Mouse (Mus musculus) CH12.LX (cell line): ENCODE measurements at regions not wholly inside any gene's neighbourhood (a gene's known extent, or its start where the extent isn't known, plus 50 kb on each side); places are given as distances from the start of the nearest gene placed in this dataset.

ENCODE experiments used
- CHD2 ChIP-seq: IDR thresholded peaks from 2 replicates; pipeline ENCODE4 v1.6.1; 2011; ENCODE audit warnings: low read length, improper control_type of control experiment
- MXI1 ChIP-seq: IDR thresholded peaks from 2 replicates; pipeline ENCODE4 v1.6.1; 2011; ENCODE audit warnings: mild to moderate bottlenecking, low read depth, low read length, improper control_type of control experiment
- PAX5 ChIP-seq: IDR thresholded peaks from 2 replicates; pipeline ENCODE4 v1.6.1; 2012; ENCODE audit warnings: low read length, inconsistent platforms, mixed read lengths
- POLR2A ChIP-seq: IDR thresholded peaks from 2 replicates; pipeline ENCODE4 v1.6.1; 2011; ENCODE audit warnings: low read depth, mild to moderate bottlenecking, improper control_type of control experiment, low read length
- SIN3A ChIP-seq: IDR thresholded peaks from 2 replicates; pipeline ENCODE4 v1.6.1; 2012; ENCODE audit warnings: low read length, improper control_type of control experiment, inconsistent platforms

DNA sequence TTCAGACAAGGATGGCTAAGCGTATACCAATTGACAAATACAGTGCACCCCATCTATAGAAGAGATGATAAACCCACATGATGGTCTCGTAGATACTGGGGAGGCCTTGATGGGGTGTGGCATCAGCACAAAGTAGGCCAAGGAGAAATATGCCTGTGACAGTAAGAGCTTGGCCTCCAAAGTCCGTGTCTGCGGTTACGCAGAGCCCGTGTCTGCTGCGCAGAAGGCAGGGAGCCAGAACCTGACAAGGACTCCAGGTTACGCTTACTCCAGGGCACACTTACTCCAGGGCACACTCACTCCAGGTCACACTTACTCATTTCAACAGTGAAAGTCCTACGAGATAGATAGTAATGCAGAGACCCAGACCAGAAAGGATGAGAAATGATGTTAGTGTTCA, 141.1 kb upstream of the A530016L24Rik start:
- TF ChIP-seq POLR2A (no peak), SIN3A (no peak), CHD2 (no peak), MXI1 (no peak), PAX5 (no peak)
